Mouse (Mus musculus) liver, adult 2 months (tissue): ENCODE data around the gene Slc10a7. TPM values are rescaled to one million over a fixed set of nuclear protein-coding genes. Genes with fewer than 3 reads are reported as not detected.

Experiments
- DNase-seq: peaks from one replicate; pipeline ENCODE4 v3.0.0-alpha.2; 2011; ENCODE audit warnings: low read depth, low spot score; ENCODE audit errors: extremely low read depth
- H3K27ac ChIP-seq: fragments of 200-500 bp; replicated peaks from 2 replicates; pipeline ENCODE4 v1.5.1; 2012; ENCODE audit warnings: low read depth, mild to moderate bottlenecking, control low read depth, inconsistent platforms, low read length; ENCODE audit not compliant: insufficient read depth
- H3K27me3 ChIP-seq: fragments of 200-500 bp; 2 replicates; pipeline ENCODE4 v1.6.1; 2012; ENCODE audit warnings: mild to moderate bottlenecking, moderate library complexity, low read length, inconsistent platforms; ENCODE audit not compliant: control insufficient read depth, insufficient read depth
- H3K36me3 ChIP-seq: fragments of 200-500 bp; 2 replicates; pipeline ENCODE4 v1.6.1; 2012; ENCODE audit warnings: low read length, inconsistent platforms; ENCODE audit not compliant: control insufficient read depth, insufficient read depth
- H3K4me1 ChIP-seq: fragments of 200-500 bp; 2 replicates; pipeline ENCODE4 v1.6.1; 2011; ENCODE audit warnings: low read length; ENCODE audit not compliant: control insufficient read depth, insufficient read depth
- H3K4me3 ChIP-seq: fragments of 200-500 bp; 2 replicates; pipeline ENCODE4 v1.5.1; 2011; ENCODE audit warnings: low read depth, mild to moderate bottlenecking, control low read depth, low read length, moderate library complexity; ENCODE audit not compliant: insufficient read depth
- H3K79me2 ChIP-seq: fragments of 200-500 bp; 2 replicates; pipeline ENCODE4 v1.6.1; 2012; ENCODE audit warnings: inconsistent platforms, mild to moderate bottlenecking, low read length, moderate library complexity; ENCODE audit not compliant: control insufficient read depth, insufficient read depth
- H3K9ac ChIP-seq: fragments of 200-500 bp; 2 replicates; pipeline ENCODE4 v1.6.1; 2012; ENCODE audit warnings: low read depth, mild to moderate bottlenecking, control low read depth, inconsistent platforms, low read length
- CTCF ChIP-seq: fragments of 200-500 bp; IDR thresholded peaks from 2 replicates; pipeline ENCODE4 v1.5.1; 2011; ENCODE audit warnings: low read depth, low read length, control low read depth
- POLR2A ChIP-seq: fragments of 200-500 bp; IDR thresholded peaks from 2 replicates; pipeline ENCODE4 v1.6.1; 2011; ENCODE audit warnings: low read length, control low read depth; ENCODE audit not compliant: insufficient read depth; ENCODE audit errors: extremely low read depth
- WGBS: fragments of 180-500 bp; shearing (Covaris S2); methylation state at CpG from one replicate; pipeline ENCODE4 v1.1.7; 2018; 5-methylcytosine and 5-hydroxymethylcytosine counted together
- polyA plus RNA-seq: library from polyadenylated mRNA; depleted of rRNA; stranded (reverse); fragments of >200 nt; gene quantifications from 2 replicates; pipeline ENCODE4 v1.2.3, GENCODE M21; 2012
- total RNA-seq: library from RNA; depleted of rRNA; stranded (reverse); fragments of >200 nt; gene quantifications from 2 replicates; pipeline ENCODE4 v1.2.3, GENCODE M21; 2014

Gene Slc10a7
- total and polyA plus RNA-seq, 2 experiments = 6.3 to 6.6 TPM

- 76% methylated on average over 4 of the region's 4 CpGs for WGBS
- Histone ChIP-seq H3K79me2 (no peaks in the 10 kb centered on the region; the same call in 1 of the 2 replicates), H3K27ac (no peak overlapping the region), H3K9ac (no peak overlapping the region), H3K4me1 (no peaks in the 10 kb centered on the region), H3K4me3 (no peak overlapping the region), H3K36me3 (no peaks in the 10 kb centered on the region), H3K27me3 (no peaks in the 10 kb centered on the region)
- peak; percentile 5 for DNase-seq
- no peak for TF ChIP-seq POLR2A
- no peak for TF ChIP-seq CTCF
Observed at GRCm38 (mm10) chr8:78622362-78622761, 113.2 kb downstream of the Slc10a7 start.

- H3K36me3 ChIP-seq = no peaks in the 10 kb centered on the region
- H3K4me1 ChIP-seq = no peaks in the 10 kb centered on the region
- peak; percentile 27 for DNase-seq
- no peak overlapping the region for H3K4me3 ChIP-seq
- H3K79me2 ChIP-seq = no peaks in the 10 kb centered on the region
- 70% methylated on average over 5 of the region's 5 CpGs for WGBS
- no peak overlapping the region for H3K9ac ChIP-seq
- no peak for TF ChIP-seq POLR2A
- TF ChIP-seq CTCF = no peak
- no peak overlapping the region for H3K27ac ChIP-seq
- no peaks in the 10 kb centered on the region for H3K27me3 ChIP-seq
Observed at GRCm38 (mm10) chr8:78623972-78624371, 114.8 kb downstream of the Slc10a7 start.

- Histone ChIP-seq H3K27me3 (no peaks in the 10 kb centered on the region), H3K36me3 (no peaks in the 10 kb centered on the region), H3K9ac (no peak overlapping the region), H3K4me1 (no peaks in the 10 kb centered on the region), H3K4me3 (no peak overlapping the region), H3K27ac (no peak overlapping the region), H3K79me2 (no peaks in the 10 kb centered on the region)
- 77% methylated on average over 12 of the region's 12 CpGs for WGBS
- TF ChIP-seq POLR2A (no peak), CTCF (no peak)
- DNase-seq = no peak
Observed at GRCm38 (mm10) chr8:78624738-78625442, 115.7 kb downstream of the Slc10a7 start.

GRCm38 (mm10) chr8:78626632-78627031 is 117.5 kb downstream of the Slc10a7 start:
- Histone ChIP-seq H3K27ac (no peak overlapping the region), H3K4me3 (no peak overlapping the region), H3K9ac (no peak overlapping the region), H3K36me3 (no peaks in the 10 kb centered on the region), H3K4me1 (no peaks in the 10 kb centered on the region), H3K79me2 (no peaks in the 10 kb centered on the region), H3K27me3 (no peaks in the 10 kb centered on the region)
- 63% methylated on average over 5 of the region's 5 CpGs for WGBS
- TF ChIP-seq POLR2A (no peak), CTCF (no peak)
- DNase-seq = peak; percentile 24

GRCm38 (mm10) chr8:78627793-78628192 is 118.6 kb downstream of the Slc10a7 start:
- TF ChIP-seq CTCF (no peak), POLR2A (no peak)
- no peaks in the 10 kb centered on the region for H3K4me1 ChIP-seq
- no peaks in the 10 kb centered on the region for H3K79me2 ChIP-seq
- WGBS = 80% methylated on average over 9 of the region's 9 CpGs
- no peaks in the 10 kb centered on the region for H3K27me3 ChIP-seq
- H3K27ac ChIP-seq = no peak overlapping the region
- H3K4me3 ChIP-seq = no peak overlapping the region
- H3K36me3 ChIP-seq = no peaks in the 10 kb centered on the region
- no peak overlapping the region for H3K9ac ChIP-seq
- no peak for DNase-seq
